Mouse (Mus musculus) lung, embryonic 15.5 days (tissue): ENCODE measurements around the gene Cldn7. TPM values are rescaled to one million over a fixed set of nuclear protein-coding genes. Genes with fewer than 3 reads are reported as not detected.
"Not testable (repeated sequence)": the region's sequence is repeated elsewhere in the genome, so short reads cannot be mapped to it uniquely, and the experiment has no call there.

Source experiments
- ATAC-seq: fragments of 200-750 bp; cut with Nextera tagmentation; 2 replicates; pipeline ENCODE4 v1.8.0; 2017; ENCODE audit warnings: moderate number of reproducible peaks, borderline replicate concordance; ENCODE audit not compliant: low FRiP score, low TSS enrichment; ENCODE audit errors: extremely low read depth
- H3K27ac ChIP-seq: fragments of 300-500 bp; sonication (generic); 2 replicates; pipeline ENCODE4 v1.5.1; 2015; ENCODE audit warnings: moderate library complexity, mild to moderate bottlenecking, inconsistent platforms
- H3K27me3 ChIP-seq: fragments of 300-500 bp; sonication (generic); 2 replicates; pipeline ENCODE4 v1.6.1; 2015; ENCODE audit warnings: inconsistent platforms
- H3K36me3 ChIP-seq: fragments of 300-500 bp; sonication (generic); 2 replicates; pipeline ENCODE4 v1.6.1; 2015; ENCODE audit warnings: inconsistent platforms
- H3K4me1 ChIP-seq: fragments of 300-500 bp; sonication (generic); 2 replicates; pipeline ENCODE4 v1.6.1; 2015; ENCODE audit warnings: inconsistent platforms
- H3K4me2 ChIP-seq: fragments of 300-500 bp; sonication (generic); 2 replicates; pipeline ENCODE4 v1.6.1; 2015; ENCODE audit warnings: inconsistent platforms, mild to moderate bottlenecking, moderate library complexity
- H3K4me3 ChIP-seq: fragments of 300-500 bp; sonication (generic); 2 replicates; pipeline ENCODE4 v1.5.1; 2015; ENCODE audit warnings: mild to moderate bottlenecking, inconsistent platforms
- H3K9ac ChIP-seq: fragments of 300-500 bp; sonication (generic); 2 replicates; pipeline ENCODE4 v1.6.1; 2015; ENCODE audit warnings: inconsistent platforms
- H3K9me3 ChIP-seq: fragments of 300-500 bp; sonication (generic); 2 replicates; pipeline ENCODE4 v1.6.1; 2016; ENCODE audit warnings: inconsistent platforms
- WGBS: fragments of 180-500 bp; shearing (Covaris S2); methylation state at CpG from one replicate; pipeline ENCODE4 v1.1.7; 2015; 5-methylcytosine and 5-hydroxymethylcytosine counted together
- polyA plus RNA-seq: library from polyadenylated mRNA; unstranded; fragments of >200 nt; fragmentation: Nextera tagmentation; extraction: Ambion mirVana; gene quantifications from 2 replicates; pipeline ENCODE4 v1.2.1, GENCODE M21; 2015

Gene Cldn7
- polyA plus RNA-seq, 1 experiment from 2014 or later: 154 TPM

DNA sequence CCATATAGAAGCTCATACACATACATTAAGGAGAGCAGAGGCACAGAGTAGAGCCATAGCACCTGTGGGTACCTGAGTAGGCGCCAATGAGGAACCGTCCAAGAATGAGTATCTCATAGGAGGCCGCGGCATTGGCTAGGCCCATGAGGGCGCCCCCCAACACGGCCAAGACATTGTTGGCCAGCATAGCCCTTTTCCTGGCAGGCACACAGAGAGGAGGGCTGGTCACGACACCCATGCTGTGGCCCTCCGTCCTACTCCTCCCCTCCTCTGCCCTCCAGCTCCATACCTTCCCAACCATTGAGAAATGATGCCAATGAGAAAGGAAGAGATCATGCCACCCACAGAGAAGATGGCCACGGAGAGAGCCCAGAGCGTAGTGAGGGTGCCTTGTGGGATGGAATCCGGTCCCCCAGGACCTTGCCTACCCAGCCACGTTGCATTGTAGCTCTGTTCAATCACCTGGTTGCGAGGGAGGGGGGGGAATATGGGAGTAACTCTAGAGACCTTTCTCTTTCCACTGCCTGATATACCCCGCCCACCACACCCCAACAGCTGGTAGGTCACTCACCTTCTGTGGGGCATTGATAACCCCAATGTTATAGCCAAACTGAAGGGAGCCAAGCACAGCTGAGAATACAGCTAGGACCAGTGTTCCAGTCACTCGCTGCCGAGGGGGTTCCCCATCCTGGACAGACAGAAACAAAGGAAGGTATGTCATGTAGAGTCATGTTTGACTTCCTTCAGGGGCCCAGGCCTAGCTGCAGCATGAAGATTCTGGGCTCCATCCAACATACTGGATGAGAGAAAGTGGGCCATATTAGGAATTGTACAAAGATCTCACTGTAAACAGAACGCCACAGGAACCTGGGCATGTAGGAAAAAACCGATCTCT, 18.3 kb upstream of the Cldn7 start:
- peak overlapping the region; percentile 50; the same call in 1 of the 2 replicates for H3K4me3 ChIP-seq
- no peak overlapping the region for H3K9ac ChIP-seq

GRCm38 (mm10) chr11:69947337-69948065, 17.1 kb upstream of the Cldn7 start:
- Histone ChIP-seq H3K27me3 (no peaks in the 10 kb centered on the region; the same call in 1 of the 2 replicates), H3K9me3 (no peaks in the 10 kb centered on the region), H3K36me3 (peaks cover 12% of the 10 kb centered on the region), H3K9ac (peak overlapping the region; percentile 46), H3K4me1 (peaks cover 31% of the 10 kb centered on the region), H3K27ac (peak overlapping the region; percentile 88), H3K4me3 (peak overlapping the region; percentile 50), H3K4me2 (peak overlapping the region; percentile 71)
- ATAC-seq: peak; percentile 46
- WGBS: 1% methylated on average over 29 of the region's 29 CpGs

More for the DNA sequence above, 18.3 kb upstream of the Cldn7 start:
- Histone ChIP-seq H3K27me3 (no peaks in the 10 kb centered on the region; the same call in 1 of the 2 replicates), H3K9me3 (no peaks in the 10 kb centered on the region), H3K4me1 (peaks cover 29% of the 10 kb centered on the region), H3K4me2 (peak overlapping the region; percentile 71; the same call in 1 of the 2 replicates), H3K36me3 (peaks cover 12% of the 10 kb centered on the region), H3K27ac (0 out of 2 replicates have a peak overlapping the region, but pooled peaks have one; percentile 88)
- ATAC-seq: no peak
- WGBS: 84% methylated on average over 18 of the region's 18 CpGs

DNA sequence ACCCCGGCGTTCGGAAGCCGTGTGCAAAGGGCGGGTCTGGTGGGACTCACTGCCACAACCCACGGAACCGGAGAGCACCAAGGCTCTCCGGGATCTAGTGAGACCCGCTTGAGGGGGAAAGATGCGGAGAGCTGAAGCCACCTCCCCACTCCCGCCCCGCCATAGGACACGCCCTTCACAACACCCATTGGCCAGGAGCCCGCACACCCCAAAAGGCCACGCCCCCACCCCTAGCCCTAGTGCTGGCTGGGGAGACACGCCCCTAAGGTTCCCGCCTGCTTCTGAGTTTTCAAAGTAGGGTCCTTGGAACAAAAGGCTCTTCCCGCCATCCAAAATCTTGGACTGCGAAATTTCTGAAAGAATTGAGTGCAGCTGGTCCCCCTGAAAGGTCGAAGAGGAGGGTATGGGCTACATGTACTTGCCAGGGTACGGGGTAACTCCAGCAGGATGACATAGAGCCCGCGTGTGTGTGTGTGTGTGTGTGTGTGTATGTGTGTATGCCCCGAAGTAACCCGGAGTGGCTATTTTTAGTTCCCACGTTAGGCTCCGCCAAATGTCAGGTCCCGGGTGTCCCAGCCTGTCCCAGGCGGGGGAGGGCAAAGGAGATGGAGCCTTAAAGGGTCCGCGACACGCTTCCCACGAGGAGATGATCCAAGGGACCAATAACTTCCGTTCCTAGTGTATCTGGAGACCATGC, 16.4 kb upstream of the Cldn7 start, which contains the start of gene Slc2a4:
Gene Slc2a4, minus strand, starts transcription at position 123 of the 697 bp plus-strand sequence.
- 0% methylated on average over 34 of the region's 34 CpGs for WGBS
- ATAC-seq: peak; percentile 93
- H3K27me3 ChIP-seq: no peaks in the 10 kb centered on the region; the same call in 1 of the 2 replicates

GRCm38 (mm10) chr11:69948763-69949150, 15.8 kb upstream of the Cldn7 start:
- WGBS: 2% methylated on average over 14 of the region's 14 CpGs
- Histone ChIP-seq H3K27me3 (no peaks in the 10 kb centered on the region; the same call in 1 of the 2 replicates), H3K27ac (peak overlapping the region; percentile 88), H3K9ac (peak overlapping the region; percentile 46; the same call in 1 of the 2 replicates), H3K9me3 (no peaks in the 10 kb centered on the region), H3K4me3 (peak overlapping the region; percentile 50), H3K4me2 (peak overlapping the region; percentile 71), H3K36me3 (peaks cover 12% of the 10 kb centered on the region), H3K4me1 (peaks cover 37% of the 10 kb centered on the region)
- ATAC-seq: peak; percentile 37

More for the DNA sequence above, 16.4 kb upstream of the Cldn7 start, which contains the start of gene Slc2a4:
- Histone ChIP-seq H3K4me3 (peak within 1 kb of the TSS; percentile 50), H3K4me1 (peaks cover 37% of the 10 kb centered on the region), H3K27ac (peak within 1 kb of the TSS; percentile 88), H3K9ac (peak within 1 kb of the TSS; percentile 46), H3K4me2 (peak within 1 kb of the TSS; percentile 71), H3K36me3 (peaks cover 12% of the 10 kb centered on the region), H3K9me3 (no peaks in the 10 kb centered on the region)

DNA sequence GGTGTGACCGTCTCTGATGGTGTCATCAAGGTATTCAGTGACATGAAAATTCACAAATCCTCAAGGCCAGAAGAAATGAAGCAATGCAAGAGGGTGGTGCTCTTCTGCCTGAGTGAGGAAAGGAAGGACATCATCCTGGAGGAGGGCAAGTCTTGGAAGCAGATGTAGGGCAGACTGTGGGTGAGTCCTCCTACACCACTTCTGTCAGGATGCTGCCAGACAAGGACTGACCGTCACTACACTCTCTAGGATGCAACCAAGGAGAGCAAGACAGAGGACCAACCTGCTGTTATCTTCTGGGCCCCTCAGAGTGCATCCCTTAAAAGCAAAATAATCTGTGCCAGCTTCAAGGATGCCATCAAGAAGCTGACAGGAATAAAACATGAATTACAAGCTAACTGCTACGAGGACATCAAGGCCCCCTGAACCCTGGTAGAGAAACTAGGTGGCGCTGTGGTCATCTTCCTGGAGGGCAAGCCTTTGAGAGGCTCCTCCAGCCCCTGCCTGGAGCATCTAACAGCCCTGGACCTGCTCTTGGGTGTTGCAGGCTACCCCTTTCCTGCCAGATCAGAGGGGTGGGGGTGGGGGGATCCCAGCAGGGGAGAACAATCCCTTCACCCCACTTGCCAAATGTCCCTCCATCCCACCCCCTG, 13.6 kb upstream of the Cldn7 start:
- Histone ChIP-seq H3K36me3 (no peaks in the 10 kb centered on the region), H3K27me3 (no peaks in the 10 kb centered on the region; the same call in 1 of the 2 replicates), H3K4me2 (no peak overlapping the region), H3K27ac (no peak overlapping the region), H3K4me3 (no peak overlapping the region), H3K9ac (no peak overlapping the region), H3K4me1 (peaks cover 36% of the 10 kb centered on the region), H3K9me3 (no peaks in the 10 kb centered on the region)
- no peak for ATAC-seq
- WGBS: 37% methylated on average over 4 of the region's 4 CpGs

GRCm38 (mm10) chr11:69952274-69952673, 12.3 kb upstream of the Cldn7 start:
- 38% methylated on average over 1 of the region's 1 CpGs for WGBS
- Histone ChIP-seq H3K36me3 (no peaks in the 10 kb centered on the region), H3K4me2 (no peak overlapping the region), H3K4me3 (no peak overlapping the region), H3K9me3 (no peaks in the 10 kb centered on the region), H3K4me1 (peaks cover 22% of the 10 kb centered on the region), H3K27ac (no peak overlapping the region), H3K27me3 (no peaks in the 10 kb centered on the region; the same call in 1 of the 2 replicates), H3K9ac (no peak overlapping the region)
- ATAC-seq: no peak

GRCm38 (mm10) chr11:69953267-69953915, 11.2 kb upstream of the Cldn7 start:
- WGBS: 30% methylated on average over 11 of the region's 11 CpGs
- H3K4me2 ChIP-seq: no peak overlapping the region

DNA sequence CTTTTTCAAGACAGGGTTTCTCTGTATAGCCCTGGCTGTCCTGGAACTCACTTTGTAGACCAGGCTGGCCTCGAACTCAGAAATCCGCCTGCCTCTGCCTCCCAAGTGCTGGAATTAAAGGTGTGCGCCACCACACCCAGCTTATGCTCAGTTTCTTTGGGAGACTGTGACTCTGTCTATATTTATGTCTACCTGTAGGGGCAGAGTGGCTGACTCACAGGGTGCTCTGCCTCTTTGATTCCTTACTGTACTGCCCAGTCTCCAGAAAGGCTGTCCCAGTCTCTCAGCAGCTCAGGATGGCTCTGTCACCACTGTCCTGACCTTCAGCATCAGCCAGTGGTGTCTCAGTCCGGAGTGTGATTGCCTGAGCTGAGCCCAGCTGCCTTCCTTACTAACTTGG, 9.0 kb upstream of the Cldn7 start:
- not testable (repeated sequence) for H3K36me3 ChIP-seq, H3K4me3 ChIP-seq, H3K9me3 ChIP-seq, ATAC-seq, H3K4me2 ChIP-seq, H3K27me3 ChIP-seq, H3K4me1 ChIP-seq, H3K27ac ChIP-seq, H3K9ac ChIP-seq
- WGBS: 83% methylated on average over 4 of the region's 4 CpGs

More at GRCm38 (mm10) chr11:69953267-69953915, 11.2 kb upstream of the Cldn7 start:
- Histone ChIP-seq H3K9me3 (no peaks in the 10 kb centered on the region), H3K27me3 (no peaks in the 10 kb centered on the region; the same call in 1 of the 2 replicates), H3K9ac (no peak overlapping the region), H3K36me3 (no peaks in the 10 kb centered on the region), H3K4me1 (peaks cover 16% of the 10 kb centered on the region), H3K4me3 (no peak overlapping the region), H3K27ac (peak overlapping the region; percentile 47; the same call in 1 of the 2 replicates)
- ATAC-seq: no peak

DNA sequence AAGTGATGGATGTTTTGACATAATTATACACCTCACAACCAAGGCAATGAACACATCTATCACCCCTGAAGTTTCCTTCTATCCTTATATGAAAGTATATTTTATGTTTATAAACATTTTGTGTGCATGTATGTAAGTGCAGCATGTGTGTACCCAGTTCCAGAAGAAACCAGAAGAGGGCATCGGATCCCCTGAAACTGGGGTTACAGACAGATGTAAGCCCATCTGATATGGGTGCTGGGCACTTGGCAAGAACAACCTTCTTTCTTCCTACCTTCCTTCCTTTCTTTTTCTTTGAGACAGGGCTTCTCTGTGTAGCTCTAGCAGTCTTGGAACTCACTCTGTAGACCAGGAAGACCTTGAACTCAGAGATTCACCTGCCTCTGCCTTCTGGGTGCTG, 8.4 kb upstream of the Cldn7 start:
- WGBS: 74% methylated on average over 1 of the region's 1 CpGs
- H3K27me3 ChIP-seq: no peaks in the 10 kb centered on the region; the same call in 1 of the 2 replicates
- H3K27ac ChIP-seq: no peak overlapping the region
- H3K36me3 ChIP-seq: no peaks in the 10 kb centered on the region
- H3K4me1 ChIP-seq: peaks cover 7% of the 10 kb centered on the region; the same call in 1 of the 2 replicates
- no peak overlapping the region for H3K9ac ChIP-seq
- no peak for ATAC-seq
- no peak overlapping the region for H3K4me2 ChIP-seq
- H3K4me3 ChIP-seq: no peak overlapping the region
- no peaks in the 10 kb centered on the region for H3K9me3 ChIP-seq

- no peak for ATAC-seq
- WGBS: 32% methylated on average over 5 of the region's 5 CpGs
- no peak overlapping the region for H3K4me2 ChIP-seq
- no peaks in the 10 kb centered on the region for H3K36me3 ChIP-seq
- no peak overlapping the region for H3K27ac ChIP-seq
- H3K4me3 ChIP-seq: no peak overlapping the region
- no peaks in the 10 kb centered on the region for H3K9me3 ChIP-seq
- H3K27me3 ChIP-seq: peaks cover 43% of the 10 kb centered on the region
- H3K4me1 ChIP-seq: 0 out of 2 replicates have a peak, but pooled peaks cover 3% of the 10 kb centered on the region
- no peak overlapping the region for H3K9ac ChIP-seq
These were observed 4.0 kb upstream of the Cldn7 start for GRCm38 (mm10) chr11:69960616-69961015.
